Mouse (Mus musculus): ENCODE measurements around the gene Hoxd9. TPM values are rescaled to one million over a fixed set of nuclear protein-coding genes. Genes with fewer than 3 reads are reported as not detected.

Hoxd9 gene
- polyA plus RNA-seq, 1 experiment from 2014 or later = 1.4 TPM

GRCm38 (mm10) chr2:74679980-74680379 lies 17.5 kb upstream of the Hoxd9 start:
- H3K9ac ChIP-seq = no peak overlapping the region
- H3K4me1 ChIP-seq = peaks cover 24% of the 10 kb centered on the region
- 2% methylated on average over 23 of the region's 23 CpGs for WGBS
- H3K27ac ChIP-seq = no peak overlapping the region
- no peak for ATAC-seq (ENCODE audit: insufficient number of reproducible peaks, insufficient read depth, low FRiP score, low TSS enrichment, low read depth)
- H3K4me2 ChIP-seq = 0 out of 2 replicates have a peak overlapping the region, but pooled peaks have one; percentile 7
- H3K4me3 ChIP-seq = peak overlapping the region; percentile 8; the same call in 1 of the 2 replicates
- H3K27me3 ChIP-seq = peaks cover 100% of the 10 kb centered on the region
- no peaks in the 10 kb centered on the region for H3K36me3 ChIP-seq
- H3K9me3 ChIP-seq = no peaks in the 10 kb centered on the region

GRCm38 (mm10) chr2:74680561-74681398 lies 16.7 kb upstream of the Hoxd9 start:
- 2% methylated on average over 21 of the region's 21 CpGs for WGBS
- Histone ChIP-seq H3K4me3 (no peak overlapping the region), H3K9me3 (no peaks in the 10 kb centered on the region), H3K36me3 (no peaks in the 10 kb centered on the region), H3K4me2 (no peak overlapping the region), H3K4me1 (peaks cover 22% of the 10 kb centered on the region), H3K27ac (no peak overlapping the region), H3K9ac (no peak overlapping the region), H3K27me3 (peaks cover 100% of the 10 kb centered on the region)
- no peak for ATAC-seq (ENCODE audit: insufficient number of reproducible peaks, insufficient read depth, low FRiP score, low TSS enrichment, low read depth)

- peaks cover 22% of the 10 kb centered on the region for H3K4me1 ChIP-seq
- H3K27ac ChIP-seq = no peak overlapping the region
- under 1% methylated on average over 76 of the region's 78 CpGs for WGBS
- H3K27me3 ChIP-seq = peaks cover 98% of the 10 kb centered on the region
- H3K9me3 ChIP-seq = no peaks in the 10 kb centered on the region
- H3K9ac ChIP-seq = no peak overlapping the region
- no peak for ATAC-seq (ENCODE audit: insufficient number of reproducible peaks, insufficient read depth, low FRiP score, low TSS enrichment, low read depth)
- H3K4me2 ChIP-seq = peak overlapping the region; percentile 49
- no peaks in the 10 kb centered on the region for H3K36me3 ChIP-seq
- H3K4me3 ChIP-seq = peak overlapping the region; percentile 26
Observed at GRCm38 (mm10) chr2:74681594-74682531, 15.7 kb upstream of the Hoxd9 start.

GRCm38 (mm10) chr2:74682796-74683195 lies 14.7 kb upstream of the Hoxd9 start:
- H3K4me2 ChIP-seq = peak overlapping the region; percentile 49
- no peaks in the 10 kb centered on the region for H3K36me3 ChIP-seq
- ATAC-seq (ENCODE audit: insufficient number of reproducible peaks, insufficient read depth, low FRiP score, low TSS enrichment, low read depth) = no peak
- H3K27me3 ChIP-seq = peaks cover 98% of the 10 kb centered on the region
- H3K4me3 ChIP-seq = peak overlapping the region; percentile 26
- WGBS = under 1% methylated on average over 41 of the region's 51 CpGs
- no peaks in the 10 kb centered on the region for H3K9me3 ChIP-seq
- no peak overlapping the region for H3K27ac ChIP-seq
- peaks cover 22% of the 10 kb centered on the region for H3K4me1 ChIP-seq
- no peak overlapping the region for H3K9ac ChIP-seq

- Histone ChIP-seq H3K4me2 (no peak overlapping the region), H3K9me3 (no peaks in the 10 kb centered on the region), H3K4me1 (peaks cover 22% of the 10 kb centered on the region), H3K27me3 (peaks cover 98% of the 10 kb centered on the region), H3K36me3 (no peaks in the 10 kb centered on the region), H3K27ac (no peak overlapping the region), H3K4me3 (no peak overlapping the region), H3K9ac (no peak overlapping the region)
- WGBS = 2% methylated on average over 18 of the region's 18 CpGs
- ATAC-seq (ENCODE audit: insufficient number of reproducible peaks, insufficient read depth, low FRiP score, low TSS enrichment, low read depth) = no peak
Observed at GRCm38 (mm10) chr2:74683471-74683951, 14.0 kb upstream of the Hoxd9 start.

GRCm38 (mm10) chr2:74684106-74684505 lies 13.4 kb upstream of the Hoxd9 start:
- WGBS = under 1% methylated on average over 12 of the region's 12 CpGs
- no peak overlapping the region for H3K27ac ChIP-seq
- peaks cover 22% of the 10 kb centered on the region for H3K4me1 ChIP-seq
- H3K36me3 ChIP-seq = no peaks in the 10 kb centered on the region
- no peaks in the 10 kb centered on the region for H3K9me3 ChIP-seq
- peaks cover 98% of the 10 kb centered on the region for H3K27me3 ChIP-seq
- H3K4me3 ChIP-seq = no peak overlapping the region
- no peak overlapping the region for H3K9ac ChIP-seq
- no peak overlapping the region for H3K4me2 ChIP-seq
- no peak for ATAC-seq (ENCODE audit: insufficient number of reproducible peaks, insufficient read depth, low FRiP score, low TSS enrichment, low read depth)

GRCm38 (mm10) chr2:74685059-74685603 lies 12.4 kb upstream of the Hoxd9 start:
- no peak overlapping the region for H3K4me3 ChIP-seq
- no peaks in the 10 kb centered on the region for H3K36me3 ChIP-seq
- H3K27ac ChIP-seq = no peak overlapping the region
- no peak overlapping the region for H3K9ac ChIP-seq
- H3K27me3 ChIP-seq = peaks cover 98% of the 10 kb centered on the region
- H3K4me2 ChIP-seq = no peak overlapping the region
- peaks cover 15% of the 10 kb centered on the region for H3K4me1 ChIP-seq
- ATAC-seq (ENCODE audit: insufficient number of reproducible peaks, insufficient read depth, low FRiP score, low TSS enrichment, low read depth) = no peak
- 8% methylated on average over 4 of the region's 4 CpGs for WGBS
- no peaks in the 10 kb centered on the region for H3K9me3 ChIP-seq

- Histone ChIP-seq H3K9me3 (no peaks in the 10 kb centered on the region), H3K9ac (no peak overlapping the region), H3K27me3 (peaks cover 94% of the 10 kb centered on the region), H3K36me3 (no peaks in the 10 kb centered on the region), H3K27ac (no peak overlapping the region), H3K4me2 (no peak overlapping the region), H3K4me3 (no peak overlapping the region), H3K4me1 (peaks cover 15% of the 10 kb centered on the region)
- WGBS = 4% methylated on average over 17 of the region's 17 CpGs
- ATAC-seq (ENCODE audit: insufficient number of reproducible peaks, insufficient read depth, low FRiP score, low TSS enrichment, low read depth) = no peak
Observed at GRCm38 (mm10) chr2:74686301-74686987, 11.1 kb upstream of the Hoxd9 start.

GRCm38 (mm10) chr2:74686988-74687697 lies 10.4 kb upstream of the Hoxd9 start:
- H3K9ac ChIP-seq = no peak overlapping the region
- no peak for ATAC-seq (ENCODE audit: insufficient number of reproducible peaks, insufficient read depth, low FRiP score, low TSS enrichment, low read depth)
- WGBS = under 1% methylated on average over 27 of the region's 27 CpGs
- no peaks in the 10 kb centered on the region for H3K9me3 ChIP-seq
- peaks cover 94% of the 10 kb centered on the region for H3K27me3 ChIP-seq
- H3K4me1 ChIP-seq = peaks cover 9% of the 10 kb centered on the region
- H3K4me3 ChIP-seq = no peak overlapping the region
- H3K27ac ChIP-seq = no peak overlapping the region
- no peak overlapping the region for H3K4me2 ChIP-seq
- H3K36me3 ChIP-seq = no peaks in the 10 kb centered on the region

- Histone ChIP-seq H3K4me1 (peaks cover 2% of the 10 kb centered on the region), H3K36me3 (no peaks in the 10 kb centered on the region), H3K27ac (no peak overlapping the region), H3K4me2 (no peak overlapping the region), H3K9ac (no peak overlapping the region), H3K27me3 (peaks cover 94% of the 10 kb centered on the region), H3K9me3 (no peaks in the 10 kb centered on the region), H3K4me3 (no peak overlapping the region)
- no peak for ATAC-seq (ENCODE audit: insufficient number of reproducible peaks, insufficient read depth, low FRiP score, low TSS enrichment, low read depth)
- under 1% methylated on average over 31 of the region's 31 CpGs for WGBS
Observed at GRCm38 (mm10) chr2:74687698-74688555, 9.6 kb upstream of the Hoxd9 start.

All from embryonic facial prominence, embryonic 13.5 days (tissue).